Mouse (Mus musculus) heart, embryonic 11.5 days (tissue): ENCODE results near the gene Stxbp1. TPM values are rescaled to one million over a fixed set of nuclear protein-coding genes. Genes with fewer than 3 reads are reported as not detected.
A peak's percentile ranks its signal among the peaks of the same experiment; 100 is the strongest.
"Not testable (repeated sequence)": the region's sequence is repeated elsewhere in the genome, so short reads cannot be mapped to it uniquely, and the experiment has no call there.

Experiments
- ATAC-seq: fragments of 200-750 bp; cut with Nextera tagmentation; replicated peaks from 2 replicates; pipeline ENCODE4 v1.8.0; 2017; ENCODE audit warnings: moderate library complexity; ENCODE audit not compliant: insufficient number of reproducible peaks, low FRiP score, low TSS enrichment
- H3K27ac ChIP-seq: fragments of 300-500 bp; sonication (generic); 2 replicates; pipeline ENCODE4 v1.5.1; 2014; ENCODE audit warnings: mild to moderate bottlenecking, low read depth, low read length
- H3K27me3 ChIP-seq: fragments of 300-500 bp; sonication (generic); 2 replicates; pipeline ENCODE4 v1.6.1; 2014; ENCODE audit warnings: mild to moderate bottlenecking, low read length, mixed read lengths; ENCODE audit not compliant: control insufficient read depth, insufficient read depth
- H3K36me3 ChIP-seq: fragments of 300-500 bp; sonication (generic); 2 replicates; pipeline ENCODE4 v1.6.1; 2014; ENCODE audit warnings: mild to moderate bottlenecking, low read length, moderate library complexity, mixed read lengths; ENCODE audit not compliant: control insufficient read depth, insufficient read depth
- H3K4me1 ChIP-seq: fragments of 300-500 bp; sonication (generic); 2 replicates; pipeline ENCODE4 v1.6.1; 2014; ENCODE audit warnings: low read length; ENCODE audit not compliant: control insufficient read depth, insufficient read depth
- H3K4me2 ChIP-seq: fragments of 300-500 bp; sonication (generic); 2 replicates; pipeline ENCODE4 v1.6.1; 2014; ENCODE audit warnings: mild to moderate bottlenecking, moderate library complexity
- H3K4me3 ChIP-seq: fragments of 300-500 bp; sonication (generic); 2 replicates; pipeline ENCODE4 v1.5.1; 2014; ENCODE audit warnings: low read depth, low read length
- H3K9ac ChIP-seq: fragments of 300-500 bp; sonication (generic); 2 replicates; pipeline ENCODE4 v1.6.1; 2014; ENCODE audit warnings: mild to moderate bottlenecking, low read depth, low read length, moderate library complexity
- H3K9me3 ChIP-seq: fragments of 300-500 bp; sonication (generic); replicated peaks from 2 replicates; pipeline ENCODE4 v1.6.1; 2016; ENCODE audit warnings: low read length; ENCODE audit not compliant: control insufficient read depth
- WGBS: fragments of 180-500 bp; shearing (Covaris S2); extraction: QIAGEN DNeasy Blood & Tissue Kit; methylation state at CpG from one replicate; pipeline ENCODE4 v1.1.7; 2014; ENCODE audit not compliant: insufficient replicate concordance; 5-methylcytosine and 5-hydroxymethylcytosine counted together
- polyA plus RNA-seq: library from polyadenylated mRNA; unstranded; fragments of >200 nt; fragmentation: Nextera tagmentation; extraction: Ambion mirVana; gene quantifications from 2 replicates; pipeline ENCODE4 v1.2.1, GENCODE M21; 2014

The Stxbp1 gene
- polyA plus RNA-seq, 1 experiment from 2014 or later = 20.6 TPM

GRCm38 (mm10) chr2:32855046-32855785, 8.2 kb upstream of the Stxbp1 start:
- peaks cover 16% of the 10 kb centered on the region for H3K27me3 ChIP-seq
- H3K27ac ChIP-seq = no peak overlapping the region
- H3K36me3 ChIP-seq = no peaks in the 10 kb centered on the region
- WGBS = 60% methylated on average over 7 of the region's 7 CpGs
- ATAC-seq = no peak
- H3K4me3 ChIP-seq = no peak overlapping the region
- H3K4me2 ChIP-seq = no peak overlapping the region
- no peaks in the 10 kb centered on the region for H3K9me3 ChIP-seq
- H3K9ac ChIP-seq = no peak overlapping the region
- no peaks in the 10 kb centered on the region for H3K4me1 ChIP-seq

DNA sequence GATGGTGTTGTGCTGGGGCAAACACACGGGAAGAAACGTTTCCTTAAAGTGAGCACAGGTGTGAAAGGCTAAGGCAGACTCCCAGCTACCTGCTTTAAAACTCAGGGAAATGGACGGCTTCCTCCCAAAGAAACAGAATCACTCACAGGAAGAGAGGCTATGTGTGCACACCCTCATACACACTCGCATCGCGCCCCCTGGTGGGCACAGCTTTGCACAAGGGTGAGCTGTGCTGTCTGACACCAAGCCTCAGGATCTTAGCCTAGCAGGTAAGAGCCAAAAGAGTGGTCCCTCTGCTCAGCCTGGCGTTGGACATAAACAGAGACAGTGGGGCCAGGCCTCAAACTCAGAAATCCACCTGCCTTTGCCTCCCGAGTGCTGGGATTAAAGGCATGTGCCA, 7.2 kb upstream of the Stxbp1 start:
- no peaks in the 10 kb centered on the region for H3K4me1 ChIP-seq
- H3K4me3 ChIP-seq = no peak overlapping the region
- 2% methylated on average over 8 of the region's 8 CpGs for whole genome bisulfite sequencing
- no peaks in the 10 kb centered on the region for H3K36me3 ChIP-seq
- peaks cover 16% of the 10 kb centered on the region for H3K27me3 ChIP-seq
- no peak overlapping the region for H3K9ac ChIP-seq
- H3K4me2 ChIP-seq = no peak overlapping the region
- no peaks in the 10 kb centered on the region for H3K9me3 ChIP-seq
- no peak for ATAC-seq
- no peak overlapping the region for H3K27ac ChIP-seq

DNA sequence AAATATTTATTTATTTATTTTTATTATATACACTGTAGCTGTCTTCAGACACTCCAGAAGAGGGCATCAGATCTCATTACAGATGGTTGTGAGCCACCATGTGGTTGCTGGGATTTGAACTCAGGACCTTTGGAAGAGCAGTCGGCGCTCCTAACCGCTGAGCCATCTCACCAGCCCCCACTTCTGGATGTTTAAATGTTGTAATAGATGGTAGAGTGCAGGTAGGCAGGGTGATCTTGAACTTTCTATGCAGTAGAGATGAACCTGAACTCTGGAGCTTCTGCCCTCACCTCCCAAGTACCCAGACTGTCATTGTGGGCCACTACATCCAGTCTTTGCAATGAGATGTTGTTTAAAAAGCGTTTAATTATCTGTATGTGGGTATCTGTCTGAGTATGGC, 6.7 kb upstream of the Stxbp1 start:
- 63% methylated on average over 4 of the region's 4 CpGs for WGBS

GRCm38 (mm10) chr2:32852156-32852555, 5.1 kb upstream of the Stxbp1 start:
- Histone ChIP-seq H3K4me1 (no peaks in the 10 kb centered on the region), H3K9me3 (no peaks in the 10 kb centered on the region), H3K9ac (no peak overlapping the region), H3K4me3 (peak overlapping the region; percentile 5; the same call in 1 of the 2 replicates), H3K27me3 (peaks cover 16% of the 10 kb centered on the region), H3K36me3 (no peaks in the 10 kb centered on the region), H3K27ac (no peak overlapping the region), H3K4me2 (peak overlapping the region; percentile 32)
- no peak for ATAC-seq
- 2% methylated on average over 20 of the region's 20 CpGs for WGBS

More for the DNA sequence above, 6.7 kb upstream of the Stxbp1 start:
- H3K9ac ChIP-seq, H3K36me3 ChIP-seq, H3K9me3 ChIP-seq, H3K4me1 ChIP-seq, H3K4me3 ChIP-seq, ATAC-seq, H3K27ac ChIP-seq, H3K4me2 ChIP-seq: not testable (repeated sequence)
- H3K27me3 ChIP-seq = peaks cover 16% of the 10 kb centered on the region

DNA sequence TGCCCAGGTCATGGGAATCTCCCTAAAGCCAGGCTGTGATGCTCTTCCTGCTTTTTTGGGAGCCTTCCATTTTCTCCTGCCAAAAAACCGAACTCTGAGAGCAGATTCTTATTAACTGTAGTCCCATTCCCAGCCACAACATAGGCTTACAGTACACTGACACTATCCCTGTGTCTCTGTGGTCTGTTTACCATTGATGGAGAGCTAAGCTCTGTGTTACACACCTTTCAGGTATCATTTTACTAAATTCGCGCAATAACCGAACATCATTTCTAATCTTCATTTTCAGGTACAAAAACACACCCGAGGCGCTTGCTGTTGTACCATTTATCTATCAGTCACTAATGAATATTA, 400 bp upstream of the Stxbp1 start:
- H3K4me1 ChIP-seq = peaks cover 3% of the 10 kb centered on the region; the same call in 1 of the 2 replicates
- no peak overlapping the region for H3K27ac ChIP-seq
- peak overlapping the region; percentile 95 for H3K4me2 ChIP-seq
- H3K9me3 ChIP-seq = no peaks in the 10 kb centered on the region
- no peak overlapping the region for H3K9ac ChIP-seq
- peaks cover 11% of the 10 kb centered on the region for H3K27me3 ChIP-seq
- WGBS = 36% methylated on average over 6 of the region's 6 CpGs
- H3K36me3 ChIP-seq = no peaks in the 10 kb centered on the region
- H3K4me3 ChIP-seq = peak overlapping the region; percentile 79
- ATAC-seq = no peak

DNA sequence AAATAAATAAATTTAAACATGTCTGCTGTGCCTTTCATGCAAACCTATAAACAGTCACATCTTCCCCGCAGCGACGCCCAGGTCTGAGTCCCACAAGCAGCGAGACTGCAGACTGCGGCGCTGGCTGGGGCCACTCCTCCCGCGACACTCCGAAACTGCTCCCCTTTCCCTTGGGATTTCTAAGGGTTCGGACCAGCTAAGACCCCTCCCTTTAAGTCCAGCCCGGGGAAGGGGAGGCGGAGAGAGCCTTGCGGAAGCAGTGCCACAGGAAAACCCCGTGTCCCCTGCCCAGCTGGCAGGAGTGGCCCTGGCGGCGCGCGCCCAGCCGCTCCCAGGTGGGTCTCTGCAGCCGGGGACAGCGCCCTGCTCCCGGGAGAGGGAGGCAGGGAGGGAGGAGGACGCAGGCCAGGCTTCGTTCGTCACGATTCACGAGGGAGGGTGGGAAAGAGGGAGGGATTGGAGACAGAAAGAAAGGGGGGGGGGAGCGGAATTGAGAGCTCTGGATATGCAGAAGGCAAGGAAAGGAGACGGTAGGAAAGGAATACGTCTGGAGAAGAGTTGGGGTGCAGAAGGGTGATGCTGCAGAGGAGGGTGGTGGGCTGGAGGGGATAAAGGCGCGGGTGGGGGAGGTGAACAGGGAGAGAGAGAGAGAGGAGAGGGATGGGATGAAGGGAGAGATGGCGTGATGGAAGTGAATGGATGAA, 792 bp downstream of the Stxbp1 start:
- H3K36me3 ChIP-seq = no peaks in the 10 kb centered on the region
- H3K4me2 ChIP-seq = peak overlapping the region; percentile 95
- H3K9ac ChIP-seq = peak overlapping the region; percentile 77
- no peak; the same call in 1 of the 2 replicates for ATAC-seq
- H3K4me1 ChIP-seq = peaks cover 3% of the 10 kb centered on the region; the same call in 1 of the 2 replicates
- H3K9me3 ChIP-seq = no peaks in the 10 kb centered on the region
- peak overlapping the region; percentile 79 for H3K4me3 ChIP-seq
- H3K27ac ChIP-seq = peak overlapping the region; percentile 71
- WGBS = under 1% methylated on average over 33 of the region's 33 CpGs
- no peaks in the 10 kb centered on the region; the same call in 1 of the 2 replicates for H3K27me3 ChIP-seq

DNA sequence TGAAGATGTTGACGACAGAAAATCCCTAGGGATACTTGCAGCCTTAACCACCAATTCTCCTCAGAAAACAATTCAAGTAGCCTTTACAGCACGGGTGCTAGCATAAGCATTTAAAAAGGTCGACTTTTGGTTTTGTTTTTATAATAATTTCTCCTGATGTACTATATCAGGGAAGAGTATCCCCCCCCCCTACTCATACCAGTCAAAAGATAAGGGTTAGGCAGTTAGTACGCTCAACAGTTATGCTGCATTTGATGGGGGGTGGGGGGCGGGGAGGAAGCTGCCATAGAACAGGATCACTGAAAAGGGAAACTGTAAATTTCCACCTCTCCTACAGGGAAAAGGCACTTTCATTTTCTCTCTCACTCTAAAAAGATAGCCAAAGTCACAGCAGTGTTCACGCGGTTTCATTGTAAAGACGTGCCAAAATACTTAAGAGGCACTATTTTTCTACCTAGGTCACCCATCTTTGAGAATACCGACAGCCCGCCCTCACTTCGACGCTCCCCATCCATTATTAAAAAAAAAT, 1.4 kb downstream of the Stxbp1 start:
- WGBS = 7% methylated on average over 12 of the region's 12 CpGs
- no peak for ATAC-seq
- peak overlapping the region; percentile 95 for H3K4me2 ChIP-seq
- H3K4me1 ChIP-seq = peaks cover 3% of the 10 kb centered on the region; the same call in 1 of the 2 replicates
- H3K36me3 ChIP-seq = no peaks in the 10 kb centered on the region
- peak overlapping the region; percentile 77 for H3K9ac ChIP-seq
- no peaks in the 10 kb centered on the region for H3K9me3 ChIP-seq
- H3K4me3 ChIP-seq = peak overlapping the region; percentile 79
- H3K27me3 ChIP-seq = no peaks in the 10 kb centered on the region
- no peak overlapping the region for H3K27ac ChIP-seq

DNA sequence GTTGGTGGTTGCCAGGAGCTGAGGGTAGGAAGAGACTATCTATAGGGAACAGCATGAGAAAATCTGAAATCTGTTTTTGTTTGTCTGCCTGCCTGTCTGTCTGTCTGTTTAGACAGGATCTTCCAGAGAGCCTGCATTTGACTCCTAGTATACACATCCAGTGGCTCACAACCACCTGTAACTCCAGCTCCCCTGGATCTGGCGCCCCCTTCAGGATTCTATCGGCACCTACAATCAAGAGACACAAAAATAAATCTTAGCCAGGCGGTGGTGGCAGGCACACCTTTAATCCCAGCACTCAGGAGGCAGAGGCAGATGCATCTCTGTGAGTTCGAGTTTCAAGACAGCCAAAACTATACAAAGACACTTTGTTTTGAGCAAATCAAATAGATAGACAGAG, 4.5 kb downstream of the Stxbp1 start:
- H3K4me3 ChIP-seq = no peak overlapping the region
- 46% methylated on average over 4 of the region's 4 CpGs for WGBS
- no peaks in the 10 kb centered on the region for H3K36me3 ChIP-seq
- H3K9ac ChIP-seq = no peak overlapping the region
- no peaks in the 10 kb centered on the region for H3K27me3 ChIP-seq
- H3K9me3 ChIP-seq = no peaks in the 10 kb centered on the region
- peaks cover 26% of the 10 kb centered on the region for H3K4me1 ChIP-seq
- no peak overlapping the region for H3K4me2 ChIP-seq
- no peak overlapping the region for H3K27ac ChIP-seq
- no peak for ATAC-seq
